Comparison of ENCODE assay signal across 8 mouse cellular contexts in genomic region chr8:83165235-83165930, GRCm38 (mm10). TPM values are rescaled to one million over a fixed set of nuclear protein-coding genes. Genes with fewer than 3 reads are reported as not detected.
DNase-seq lines count a peak whose midpoint lies in the region; ATAC-seq and TF ChIP-seq lines count a peak whose summit lies in the region.

Gene Tbc1d9, plus strand, starts transcription at chr8:83165352.

- 2% methylated on average over 55 of the region's 63 CpGs for WGBS in hindbrain, postnatal 0 days

- peak within 1 kb of the TSS; percentile 87 for H3K27ac ChIP-seq in hindbrain, postnatal 0 days
- H3K27ac ChIP-seq in left cerebral cortex, adult 2 months: peak within 1 kb of the TSS; percentile 98

- H3K4me1 ChIP-seq in hindbrain, postnatal 0 days (ENCODE audit: insufficient read depth, low read length): peaks cover 9% of the 10 kb centered on the region

- no peaks in the 10 kb centered on the region for H3K9me3 ChIP-seq in hindbrain, postnatal 0 days (ENCODE audit: low read length)

- TF ChIP-seq CTCF in hindbrain, postnatal 0 days (IDR thresholded peaks at IDR 0.05; ENCODE audit: low read depth): peak; percentile 54
- TF ChIP-seq CTCF in left cerebral cortex, adult 2 months (IDR thresholded peaks at IDR 0.05): no peak; the same call in none of the 2 replicates

- H3K4me2 ChIP-seq in hindbrain, postnatal 0 days (ENCODE audit: low read depth, low read length): peak within 1 kb of the TSS; percentile 60

- peak within 1 kb of the TSS; percentile 64 for H3K4me3 ChIP-seq in hindbrain, postnatal 0 days (ENCODE audit: low read length)
- H3K4me3 ChIP-seq in left cerebral cortex, adult 2 months: peak within 1 kb of the TSS; percentile 76

- no peaks in the 10 kb centered on the region for H3K36me3 ChIP-seq in hindbrain, postnatal 0 days (ENCODE audit: insufficient read depth, low read length)

- H3K27me3 ChIP-seq in hindbrain, postnatal 0 days (ENCODE audit: insufficient read depth, low read length): no peaks in the 10 kb centered on the region

- intact Hi-C loops in gastrocnemius, postnatal 14 days (cut with DNase I; ENCODE audit: low total_unique reads): no loop called here
- intact Hi-C loops in left cerebral cortex, adult 2 months (cut with DNase I): loop anchor here (5.0 kb wide), 2 partner anchors 63 to 87 kb away; no protein-coding TSS in a partner anchor

- peak within 1 kb of the TSS; percentile 86 for H3K9ac ChIP-seq in hindbrain, postnatal 0 days (replicated peaks; ENCODE audit: low read length)

- DNase-seq in adrenal gland, adult 18-20 months (ENCODE audit: low spot score in 2 of 2): peak; percentile 57 to 59
- DNase-seq in embryo, embryonic 10 days (ENCODE audit: low spot score): peak; percentile 80
- DNase-seq in gastrocnemius, postnatal 14 days: peak; percentile 68
- DNase-seq in hindbrain, postnatal 0 days (ENCODE audit: low spot score): peak; percentile 87
- DNase-seq in left cerebral cortex, adult 2 months (ENCODE audit: extremely low spot score in 1 of 2, low spot score in 2 of 2): peak; percentile 71 to 72
- peak; percentile 79 for DNase-seq in lung, postnatal 36 days
- peak; percentile 81 for DNase-seq in retina, embryonic 14.5 days (ENCODE audit: low spot score)
- DNase-seq in urinary bladder, postnatal 10 days (ENCODE audit: low spot score): peak; percentile 29

- peak; percentile 92 for ATAC-seq in hindbrain, postnatal 0 days

RNA-seq across cellular contexts. Expression of gene Tbc1d9, which starts in this region (rescaled TPM):
- 10 to 100 TPM in 1 of 2 experiments, 1 to 10 TPM in 1; 8.1 to 10.9 TPM for total RNA-seq in adrenal gland, adult 18-20 months (2021)
- total RNA-seq in gastrocnemius, postnatal 14 days (2021): 1 to 10 TPM; 1.5 to 1.8 TPM
- total RNA-seq in hindbrain, postnatal 0 days (2014; rRNA removed): 123 and 128 TPM in 2 replicates
- 16.4 and 16.8 TPM in 2 replicates for polyA plus RNA-seq in hindbrain, postnatal 0 days (2015; fragmentation: Nextera tagmentation; extraction: Ambion mirVana)
- 100 to 1,000 TPM in 1 of 2 experiments, 10 to 100 TPM in 1; 99.1 to 102 TPM for total RNA-seq in left cerebral cortex, adult 2 months (2021)

Comparison
In these comparisons a context has a peak if more than half of its experiments do, and no peak if none do; other contexts are left out.
1. Peak in every context shown above with its lines: DNase-seq, ATAC-seq, H3K4me3 ChIP-seq and H3K27ac ChIP-seq.
2. RNA of gene Tbc1d9 (total RNA-seq): 123 to 128 TPM in hindbrain, postnatal 0 days and 99.1 to 102 TPM in left cerebral cortex, adult 2 months; 8.1 to 10.9 TPM in adrenal gland, adult 18-20 months and 1.5 to 1.8 TPM in gastrocnemius, postnatal 14 days; every median in the first group is over 4 times any median in the second.
3. DNase-seq: peak in every context shown above with its lines; median percentile 87 in hindbrain, postnatal 0 days; 81 in retina, embryonic 14.5 days; 80 in embryo, embryonic 10 days; 79 in lung, postnatal 36 days; 72 in left cerebral cortex, adult 2 months; 68 in gastrocnemius, postnatal 14 days; 58 in adrenal gland, adult 18-20 months; 29 in urinary bladder, postnatal 10 days.